Mouse (Mus musculus): ENCODE measurements around the gene Map4k1.

Gene Map4k1

GRCm38 (mm10) chr7:28981651-28982273 lies at the start of gene Map4k1, which contains the start of gene Eif3k:
Gene Map4k1 (plus strand): TSS chr7:28982050.
Gene Eif3k (minus strand): TSS chr7:28981864.
- DNase-seq (ENCODE audit: low spot score) = peak; percentile 98

GRCm38 (mm10) chr7:28932421-28933041 lies 49.3 kb upstream of the Map4k1 start:
- DNase-seq (ENCODE audit: low spot score) = no peak

GRCm38 (mm10) chr7:28933825-28934224 lies 48.0 kb upstream of the Map4k1 start:
- DNase-seq (ENCODE audit: low spot score) = no peak

GRCm38 (mm10) chr7:28936787-28937186 lies 45.1 kb upstream of the Map4k1 start:
- DNase-seq (ENCODE audit: low spot score) = peak; percentile 62

GRCm38 (mm10) chr7:28938654-28939053 lies 43.2 kb upstream of the Map4k1 start:
- no peak for DNase-seq (ENCODE audit: low spot score)

- DNase-seq (ENCODE audit: low spot score) = no peak
Observed at GRCm38 (mm10) chr7:28939418-28940183, 42.2 kb upstream of the Map4k1 start.

GRCm38 (mm10) chr7:28941129-28941528 lies 40.7 kb upstream of the Map4k1 start:
- DNase-seq (ENCODE audit: low spot score) = no peak

- DNase-seq (ENCODE audit: low spot score) = no peak
Observed at GRCm38 (mm10) chr7:28941542-28941941, 40.3 kb upstream of the Map4k1 start.

- no peak for DNase-seq (ENCODE audit: low spot score)
Observed at GRCm38 (mm10) chr7:28943451-28944180, 38.2 kb upstream of the Map4k1 start.

- no peak for DNase-seq (ENCODE audit: low spot score)
Observed at GRCm38 (mm10) chr7:28944756-28945415, 37.0 kb upstream of the Map4k1 start.

- DNase-seq (ENCODE audit: low spot score) = peak; percentile 57
Observed at GRCm38 (mm10) chr7:28945416-28946270, 36.2 kb upstream of the Map4k1 start.

- DNase-seq (ENCODE audit: low spot score) = no peak
Observed at GRCm38 (mm10) chr7:28946271-28946610, 35.6 kb upstream of the Map4k1 start.

GRCm38 (mm10) chr7:28948746-28949145 lies 33.1 kb upstream of the Map4k1 start:
- no peak for DNase-seq (ENCODE audit: low spot score)

- DNase-seq (ENCODE audit: low spot score) = no peak
Observed at GRCm38 (mm10) chr7:28949298-28949697, 32.6 kb upstream of the Map4k1 start.

GRCm38 (mm10) chr7:28950346-28951037 lies 31.4 kb upstream of the Map4k1 start:
- DNase-seq (ENCODE audit: low spot score) = no peak

- no peak for DNase-seq (ENCODE audit: low spot score)
Observed at GRCm38 (mm10) chr7:28951764-28952163, 30.1 kb upstream of the Map4k1 start.

GRCm38 (mm10) chr7:28952786-28953185 lies 29.1 kb upstream of the Map4k1 start:
- peak; percentile 84 for DNase-seq (ENCODE audit: low spot score)

- DNase-seq (ENCODE audit: low spot score) = no peak
Observed at GRCm38 (mm10) chr7:28953476-28954376, 28.1 kb upstream of the Map4k1 start.

GRCm38 (mm10) chr7:28954773-28955172 lies 27.1 kb upstream of the Map4k1 start:
- DNase-seq (ENCODE audit: low spot score) = peak; percentile 61
